16 mouse cellular contexts compared by ENCODE assay signal in genomic region chr2:81644671-81645070, GRCm38 (mm10).
DNase-seq lines count a peak whose midpoint lies in the region.
"Had no signal": no experiment of that assay in that cellular context is flagged by ENCODE, and none has a peak within 500 bp of the region (broad histone marks: within the 10 kb centered on the region; RNA-seq: fewer than 3 reads in every experiment).

No protein-coding gene starts in this region.

- peak; percentile 1 for DNase-seq in cerebellum, adult 11 months
- DNase-seq in cerebellum, postnatal 4 days (ENCODE audit: low spot score in 2 of 2): no peak
- DNase-seq in brain, adult 2 months (ENCODE audit: low read depth, low spot score): peak; percentile 6
- peak; percentile 25 for DNase-seq in cerebellum, adult 9-11 months
- DNase-seq in cerebellum, postnatal 36 days: peak; percentile 48 to 54
- DNase-seq in thymus, postnatal 36 days: no peak
- DNase-seq in kidney, postnatal 4 days: no peak
- DNase-seq: adrenal gland, adult 8-10 months; adrenal gland, postnatal 36 days; B cell, adult 2 months; embryo, embryonic 11 days; gastrocnemius, adult 2 months; gastrocnemius, postnatal 25 days; heart, postnatal 10 days; heart, postnatal 4 days; kidney, adult 18-20 months had no signal

Comparison
In these comparisons a context has a peak if more than half of its experiments do, and no peak if none do; other contexts are left out.
1. DNase-seq: peak in cerebellum, adult 11 months (single experiment), brain, adult 2 months (single experiment), cerebellum, adult 9-11 months (single experiment) and cerebellum, postnatal 36 days (2 of 2); none in cerebellum, postnatal 4 days (0 of 2), thymus, postnatal 36 days (0 of 2) and kidney, postnatal 4 days (0 of 2).